Mouse (Mus musculus): Measurements from ENCODE around the gene Gm42674. TPM values are rescaled to one million over a fixed set of nuclear protein-coding genes. Genes with fewer than 3 reads are reported as not detected.

The Gm42674 gene
- total and polyA plus RNA-seq, 3 experiments = not detected

DNA sequence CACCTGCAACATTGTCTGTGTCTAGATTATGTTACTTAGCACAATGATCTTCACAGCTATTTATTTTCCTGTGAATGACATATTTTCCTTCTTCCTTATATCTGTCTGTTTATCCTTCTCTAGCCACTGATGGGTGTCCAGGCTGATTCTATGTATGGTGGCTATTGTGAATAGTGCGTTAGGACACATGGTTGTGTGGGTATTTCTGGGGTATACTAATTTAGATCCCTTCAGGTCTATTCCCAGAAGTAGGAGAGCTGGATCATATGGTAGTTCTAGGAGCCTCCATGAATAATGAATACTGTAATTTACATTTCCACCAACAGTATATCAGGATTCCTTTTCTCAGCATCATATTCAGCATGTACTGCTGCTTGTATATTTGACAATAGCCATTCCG is 48.1 kb downstream of the Gm42674 start:
- dilution Hi-C loops (cut with MboI; ENCODE audit: extremely low pct_ligation_motif_present, extremely low pct_unique_long_range_greater_than_20kb, low sequenced_read_pairs) = no loop called here
- Histone ChIP-seq H3K9me3 (replicated peaks; ENCODE audit: low read length) (no peaks in the 10 kb centered on the region), H3K27me3 (replicated peaks) (peaks cover 60% of the 10 kb centered on the region), H3K27ac (ENCODE audit: insufficient read depth, low read depth) (no peak overlapping the region), H3K79me2 (replicated peaks; ENCODE audit: control insufficient read depth, extremely low read depth, insufficient read depth, poor library complexity, severe bottlenecking) (no peaks in the 10 kb centered on the region), H3K36me3 (replicated peaks in 1 of 2; ENCODE audit: control insufficient read depth in 1 of 2, insufficient read depth in 1 of 2, low read length in 1 of 2) (no peaks in the 10 kb centered on the region), H3K9ac (ENCODE audit: insufficient read depth, low read depth) (no peak overlapping the region), H3K4me1 (ENCODE audit: control insufficient read depth in 1 of 2, insufficient read depth in 2 of 2) (no peaks in the 10 kb centered on the region), H3K4me2 (ENCODE audit: insufficient read depth, low read depth, poor library complexity, severe bottlenecking) (no peak overlapping the region), H3K4me3 (replicated peaks in 1 of 3; ENCODE audit: low read depth in 2 of 3, low read length in 2 of 3, poor library complexity in 1 of 3) (no peak overlapping the region)
- no peak for TF ChIP-seq ZC3H11A (IDR thresholded peaks at IDR 0.05; ENCODE audit: low read depth, low read length)
- TF ChIP-seq RAD21 (IDR thresholded peaks at IDR 0.05; ENCODE audit: low read depth, low read length) = no peak
- TF ChIP-seq USF2 (conservative IDR thresholded peaks at IDR 0.05; ENCODE audit: low read depth, low read length) = no peak
- no peak for TF ChIP-seq POLR2AphosphoS2 (IDR thresholded peaks at IDR 0.05; ENCODE audit: low read depth, low read length)
- TF ChIP-seq RCOR1 (conservative IDR thresholded peaks at IDR 0.05; ENCODE audit: low read depth, low read length) = no peak
- TF ChIP-seq USF1 (IDR thresholded peaks at IDR 0.05; ENCODE audit: low read depth, low read length) = no peak
- TF ChIP-seq SIN3A (IDR thresholded peaks at IDR 0.05; ENCODE audit: low read length) = no peak
- TF ChIP-seq TBP (conservative IDR thresholded peaks at IDR 0.05; ENCODE audit: low read depth, low read length) = no peak
- TF ChIP-seq MAX (IDR thresholded peaks at IDR 0.05; ENCODE audit: low read length) = no peak
- no peak for TF ChIP-seq E2F4 (IDR thresholded peaks at IDR 0.05; ENCODE audit: insufficient replicate concordance, low read depth, low read length)
- TF ChIP-seq NELFE (IDR thresholded peaks at IDR 0.05; ENCODE audit: low read depth, low read length) = no peak
- TF ChIP-seq POLR2A (IDR thresholded peaks at IDR 0.05; ENCODE audit: low read depth, low read length) = no peak
- no peak for TF ChIP-seq CHD2 (IDR thresholded peaks at IDR 0.05; ENCODE audit: low read length)
- TF ChIP-seq SMC3 (IDR thresholded peaks at IDR 0.05; ENCODE audit: low read depth, low read length) = no peak
- no peak for TF ChIP-seq GABPA (IDR thresholded peaks at IDR 0.05; ENCODE audit: insufficient replicate concordance, low read depth, low read length)
- no peak for TF ChIP-seq EP300 (IDR thresholded peaks at IDR 0.05; ENCODE audit: low read length)
- TF ChIP-seq ZNF384 (IDR thresholded peaks at IDR 0.05; ENCODE audit: low read depth, low read length) = no peak
- no peak for TF ChIP-seq MAFK (IDR thresholded peaks at IDR 0.05; ENCODE audit: insufficient replicate concordance, low read length)
- TF ChIP-seq CHD1 (IDR thresholded peaks at IDR 0.05; ENCODE audit: low read depth, low read length) = no peak
- no peak for TF ChIP-seq KAT2A (IDR thresholded peaks at IDR 0.05; ENCODE audit: insufficient replicate concordance, low read length)
- DNase-seq (ENCODE audit: extremely low read depth) = no peak
- in situ Hi-C loops (cut with MboI; ENCODE audit: low pct_ligation_motif_present, low pct_unique_long_range_greater_than_20kb, low sequenced_read_pairs) = no loop called here

DNA sequence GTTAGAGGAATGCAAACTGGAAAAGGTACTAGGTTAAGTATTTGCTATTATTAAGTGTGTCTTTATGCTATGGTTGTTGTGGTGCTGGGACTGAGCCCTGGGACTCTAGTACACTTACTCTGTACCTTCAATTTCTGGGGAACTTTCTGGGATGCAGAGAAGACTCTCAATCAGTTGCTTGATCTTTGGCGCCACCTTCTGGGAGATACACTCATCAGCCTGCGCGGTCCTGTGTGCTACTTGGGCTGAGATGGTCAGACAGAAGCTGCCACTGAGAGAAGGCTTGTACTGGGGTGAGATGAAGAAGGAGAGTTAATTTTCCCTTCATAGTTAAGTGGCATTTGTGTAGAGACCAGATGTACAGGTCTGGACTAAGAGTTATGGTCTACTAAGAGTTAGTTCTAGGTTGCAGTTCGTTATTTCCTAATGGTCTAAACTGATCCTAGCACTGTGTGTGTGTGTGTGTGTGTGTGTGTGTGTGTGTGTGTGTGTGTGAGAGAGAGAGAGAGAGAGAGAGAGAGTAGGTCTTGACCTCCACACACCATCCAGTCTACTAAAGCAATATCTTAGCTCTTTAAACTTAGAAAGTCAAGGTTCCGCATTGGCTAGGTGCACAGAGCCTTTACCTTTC is 51.3 kb downstream of the Gm42674 start:
- TF ChIP-seq ZNF384 (IDR thresholded peaks at IDR 0.05; ENCODE audit: low read depth, low read length) (no peak), RAD21 (IDR thresholded peaks at IDR 0.05; ENCODE audit: low read depth, low read length) (peak; percentile 78), UBTF (IDR thresholded peaks at IDR 0.05; ENCODE audit: low read depth, low read length) (no peak), CTCF (conservative IDR thresholded peaks at IDR 0.05 in 1 of 2, IDR thresholded peaks at IDR 0.05 in 1 of 2; ENCODE audit: low read depth in 2 of 2, low read length in 2 of 2) (peak; percentile 47 to 91; a peak in 3 of 4 replicates), GABPA (IDR thresholded peaks at IDR 0.05; ENCODE audit: insufficient replicate concordance, low read depth, low read length) (no peak), ZC3H11A (IDR thresholded peaks at IDR 0.05; ENCODE audit: low read depth, low read length) (no peak), NELFE (IDR thresholded peaks at IDR 0.05; ENCODE audit: low read depth, low read length) (0 out of 2 replicates have a peak, but pooled peaks have one; percentile 17), NRF1 (IDR thresholded peaks at IDR 0.05; ENCODE audit: low read depth, low read length) (0 out of 2 replicates have a peak, but pooled peaks have one; percentile 30), SMC3 (IDR thresholded peaks at IDR 0.05; ENCODE audit: low read depth, low read length) (peak; percentile 60)
- dilution Hi-C loops (cut with MboI; ENCODE audit: extremely low pct_ligation_motif_present, extremely low pct_unique_long_range_greater_than_20kb, low sequenced_read_pairs) (no loop called here), in situ Hi-C loops (cut with MboI; ENCODE audit: low pct_ligation_motif_present, low pct_unique_long_range_greater_than_20kb, low sequenced_read_pairs) (no loop called here)
- Histone ChIP-seq H3K27me3 (replicated peaks) (peaks cover 59% of the 10 kb centered on the region), H3K36me3 (replicated peaks in 1 of 2; ENCODE audit: control insufficient read depth in 1 of 2, insufficient read depth in 1 of 2, low read length in 1 of 2) (no peaks in the 10 kb centered on the region), H3K9me3 (replicated peaks; ENCODE audit: low read length) (no peaks in the 10 kb centered on the region), H3K9ac (ENCODE audit: insufficient read depth, low read depth) (no peak overlapping the region), H3K4me3 (replicated peaks in 1 of 3; ENCODE audit: low read depth in 2 of 3, low read length in 2 of 3, poor library complexity in 1 of 3) (no peak overlapping the region), H3K27ac (ENCODE audit: insufficient read depth, low read depth) (no peak overlapping the region), H3K4me1 (ENCODE audit: control insufficient read depth in 1 of 2, insufficient read depth in 2 of 2) (peaks cover 0 to 5% of the 10 kb centered on the region in 2 experiments; a peak in 2 of 4 replicates), H3K4me2 (ENCODE audit: insufficient read depth, low read depth, poor library complexity, severe bottlenecking) (no peak overlapping the region), H3K79me2 (replicated peaks; ENCODE audit: control insufficient read depth, extremely low read depth, insufficient read depth, poor library complexity, severe bottlenecking) (no peaks in the 10 kb centered on the region)
- DNase-seq (ENCODE audit: extremely low read depth) = peak; percentile 55
